Mouse (Mus musculus) limb, embryonic 14.5 days (tissue): Measurements from ENCODE around the gene Mrpl34. TPM values are rescaled to one million over a fixed set of nuclear protein-coding genes. Genes with fewer than 3 reads are reported as not detected.
A peak's percentile ranks its signal among the peaks of the same experiment; 100 is the strongest.

ENCODE experiments used
- ATAC-seq: fragments of 200-750 bp; cut with Nextera tagmentation; 2 replicates; pipeline ENCODE4 v1.8.0; 2017; ENCODE audit warnings: low read depth, moderate number of reproducible peaks, moderate TSS enrichment; ENCODE audit not compliant: low FRiP score
- DNase-seq: peaks from one replicate; pipeline ENCODE4 v3.0.0-alpha.2; 2015; ENCODE audit warnings: low spot score
- H3K27ac ChIP-seq: fragments of 300-500 bp; sonication (generic); replicated peaks from 2 replicates; pipeline ENCODE4 v1.5.1; 2014; ENCODE audit warnings: low read depth, mild to moderate bottlenecking, low read length, moderate library complexity, mixed read lengths
- H3K27me3 ChIP-seq: fragments of 300-500 bp; sonication (generic); 2 replicates; pipeline ENCODE4 v1.6.1; 2014; ENCODE audit warnings: low read length, mixed read lengths; ENCODE audit not compliant: control insufficient read depth, insufficient read depth
- H3K36me3 ChIP-seq: fragments of 300-500 bp; sonication (generic); 2 replicates; pipeline ENCODE4 v1.6.1; 2014; ENCODE audit warnings: mild to moderate bottlenecking, low read length, moderate library complexity, mixed read lengths; ENCODE audit not compliant: control insufficient read depth, insufficient read depth
- H3K4me1 ChIP-seq: fragments of 300-500 bp; sonication (generic); 2 replicates; pipeline ENCODE4 v1.6.1; 2014; ENCODE audit warnings: antibody characterized with exemption, low read length, mixed read lengths; ENCODE audit not compliant: control insufficient read depth, insufficient read depth
- H3K4me2 ChIP-seq: fragments of 300-500 bp; sonication (generic); replicated peaks from 2 replicates; pipeline ENCODE4 v1.6.1; 2014; ENCODE audit warnings: low read depth, mild to moderate bottlenecking, low read length, moderate library complexity; ENCODE audit not compliant: severe bottlenecking
- H3K4me3 ChIP-seq: fragments of 300-500 bp; sonication (generic); replicated peaks from 2 replicates; pipeline ENCODE4 v1.5.1; 2014; ENCODE audit warnings: low read length
- H3K9ac ChIP-seq: fragments of 300-500 bp; sonication (generic); 2 replicates; pipeline ENCODE4 v1.6.1; 2014; ENCODE audit warnings: mild to moderate bottlenecking, low read depth, low read length, moderate library complexity; ENCODE audit not compliant: severe bottlenecking
- H3K9me3 ChIP-seq: fragments of 300-500 bp; sonication (generic); 2 replicates; pipeline ENCODE4 v1.6.1; 2016; ENCODE audit warnings: low read length; ENCODE audit not compliant: control insufficient read depth
- POLR2A ChIP-seq: fragments of 200-500 bp; IDR thresholded peaks from 2 replicates; pipeline ENCODE4 v1.8.0; 2012; ENCODE audit warnings: inconsistent platforms, mild to moderate bottlenecking, moderate library complexity, borderline replicate concordance; ENCODE audit not compliant: insufficient read depth, insufficient read length; ENCODE audit errors: extremely low read depth
- WGBS: fragments of 180-500 bp; shearing (Covaris S2); extraction: QIAGEN DNeasy Blood & Tissue Kit; methylation state at CpG from one replicate; pipeline ENCODE4 v1.1.7; 2014; 5-methylcytosine and 5-hydroxymethylcytosine counted together
- polyA plus RNA-seq, 2 experiments: library from polyadenylated mRNA; depleted of rRNA in 1 of 2; stranded (reverse) in 1 of 2; unstranded in 1 of 2; fragments of >200 nt; fragmentation: Nextera tagmentation in 1 of 2; extraction: Ambion mirVana in 1 of 2; gene quantifications; 2 replicates each; pipeline versions ENCODE4 v1.2.1 to v1.2.3; 2012 to 2014

Mrpl34 gene
- polyA plus RNA-seq, 2 experiments, result 62.3 to 121 TPM

DNA sequence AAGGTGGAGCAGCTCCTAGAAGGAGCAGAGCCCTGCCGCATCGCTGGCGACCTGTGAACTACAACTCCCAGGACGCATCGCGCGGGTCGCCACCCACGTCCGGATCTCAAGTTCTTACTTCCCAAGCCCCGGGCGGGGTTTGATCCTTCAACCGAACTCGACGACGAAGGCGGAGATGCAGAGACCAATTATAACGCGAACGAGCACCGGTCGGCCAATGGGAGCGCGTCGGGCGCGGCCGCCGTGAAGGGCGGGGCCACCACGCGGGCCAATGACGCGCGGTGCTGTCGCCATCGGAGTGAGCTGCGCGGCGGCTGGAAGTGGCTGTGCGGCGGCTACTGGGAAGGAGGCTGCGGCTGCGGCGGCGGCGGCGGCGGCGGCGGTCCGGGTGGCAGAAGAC is 4.2 kb downstream of the Mrpl34 start, which contains the start of gene Dda1:
Dda1 (plus strand) TSS at position 284 of the 400 bp plus-strand sequence.
- peak within 1 kb of the TSS; percentile 79 for H3K4me3 ChIP-seq
- WGBS, result 1% methylated on average over 18 of the region's 52 CpGs

DNA sequence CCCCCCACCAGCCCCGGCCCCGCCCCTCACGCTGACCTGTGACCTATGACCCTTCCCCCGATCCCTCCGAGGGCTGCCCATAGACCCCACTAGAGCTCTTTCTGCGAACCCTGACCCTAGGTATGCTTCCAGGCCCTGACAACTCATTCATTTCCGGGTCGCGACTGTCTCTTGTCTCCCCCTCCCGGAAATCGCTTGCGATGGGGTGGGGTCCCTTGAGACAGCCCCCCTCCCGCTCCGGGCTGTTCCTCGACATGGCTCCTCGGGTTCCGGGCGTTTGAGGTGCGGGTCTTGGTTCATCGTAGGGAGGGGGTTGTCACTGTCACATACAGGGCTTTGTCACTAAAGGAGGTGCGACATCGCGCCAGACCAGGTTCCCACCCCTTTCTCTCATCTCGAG is 4.7 kb downstream of the Mrpl34 start:
- Histone ChIP-seq H3K27ac (no peak overlapping the region; the same call in 1 of the 2 replicates), H3K27me3 (no peaks in the 10 kb centered on the region), H3K9ac (peak overlapping the region; percentile 69), H3K4me2 (peak overlapping the region; percentile 92), H3K4me3 (peak overlapping the region; percentile 79), H3K9me3 (no peaks in the 10 kb centered on the region), H3K36me3 (peaks cover 34% of the 10 kb centered on the region), H3K4me1 (peaks cover 7% of the 10 kb centered on the region; the same call in 1 of the 2 replicates)
- 0% methylated on average over 20 of the region's 24 CpGs for WGBS
- TF ChIP-seq POLR2A, result no peak
- DNase-seq, result peak; percentile 71
- peak; percentile 12 for ATAC-seq

More for the DNA sequence above, 4.2 kb downstream of the Mrpl34 start, which contains the start of gene Dda1:
- ATAC-seq (peak; percentile 91), DNase-seq (peak; percentile 98)
- Histone ChIP-seq H3K4me2 (peak within 1 kb of the TSS; percentile 92), H3K36me3 (peaks cover 29% of the 10 kb centered on the region), H3K27ac (no peak within 1 kb of the TSS; the same call in 1 of the 2 replicates), H3K27me3 (no peaks in the 10 kb centered on the region), H3K9me3 (no peaks in the 10 kb centered on the region), H3K9ac (peak within 1 kb of the TSS; percentile 69), H3K4me1 (peaks cover 12% of the 10 kb centered on the region)
- no peak for TF ChIP-seq POLR2A

DNA sequence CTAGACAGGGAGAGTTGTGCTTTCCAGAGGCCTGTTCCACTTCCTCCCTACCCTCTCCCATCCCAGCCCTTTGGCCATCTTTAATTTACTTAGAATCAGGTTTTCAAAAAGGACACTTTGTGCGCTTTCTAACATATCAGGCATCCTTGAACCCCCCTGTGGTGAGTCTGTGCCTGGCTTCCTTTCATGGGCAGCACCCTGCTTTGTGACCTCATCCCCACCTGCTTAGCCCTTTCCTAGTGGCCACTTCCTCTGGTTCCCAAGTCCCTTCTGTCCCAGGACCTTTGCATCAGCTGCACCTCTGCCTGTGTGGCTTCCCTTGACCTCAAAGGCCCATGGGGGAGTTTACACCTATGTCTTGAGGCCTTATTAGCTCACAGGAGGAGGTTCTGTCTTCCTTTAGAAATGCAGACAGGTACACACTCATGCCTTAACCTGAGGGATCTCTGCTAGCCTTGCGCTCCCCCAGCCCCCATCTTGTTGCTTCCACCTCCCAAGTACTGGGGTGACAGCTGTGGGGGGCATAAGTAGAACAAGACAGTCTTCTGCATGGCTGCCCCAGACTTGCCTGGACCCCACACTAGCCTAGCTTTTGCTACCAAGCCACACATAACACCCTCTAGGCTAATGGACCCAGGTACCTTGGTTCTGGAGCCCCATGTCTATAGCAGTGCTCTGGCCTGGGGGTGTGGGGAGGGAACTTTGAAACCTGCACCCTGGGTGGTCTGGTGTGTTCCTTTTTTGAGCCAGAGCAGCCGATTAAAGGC is 5.6 kb downstream of the Mrpl34 start:
- 83% methylated on average over 3 of the region's 3 CpGs for WGBS

DNA sequence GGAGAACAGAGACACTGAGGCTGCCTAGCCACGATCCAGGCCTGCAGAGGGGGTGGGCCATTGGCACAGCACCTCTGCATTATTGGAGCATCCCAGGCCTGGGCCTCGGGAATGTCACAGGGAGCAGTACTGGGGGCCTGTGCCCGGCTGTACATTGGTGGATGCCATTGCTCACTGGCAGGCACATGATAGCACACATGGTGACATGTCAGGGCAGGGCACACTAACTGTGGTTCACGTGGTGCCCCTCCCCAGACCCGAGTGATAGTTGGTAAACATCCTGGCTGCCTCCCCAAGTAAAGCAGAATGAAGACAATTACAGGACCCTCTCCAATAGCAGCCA is 6.1 kb downstream of the Mrpl34 start:
- Histone ChIP-seq H3K4me1 (peaks cover 6% of the 10 kb centered on the region), H3K36me3 (peaks cover 46% of the 10 kb centered on the region), H3K9ac (no peak overlapping the region), H3K9me3 (no peaks in the 10 kb centered on the region), H3K4me2 (no peak overlapping the region), H3K4me3 (no peak overlapping the region), H3K27me3 (no peaks in the 10 kb centered on the region), H3K27ac (no peak overlapping the region)
- 74% methylated on average over 5 of the region's 5 CpGs for WGBS
- ATAC-seq (no peak), DNase-seq (no peak)
- no peak for TF ChIP-seq POLR2A

More for the DNA sequence above, 5.6 kb downstream of the Mrpl34 start:
- Histone ChIP-seq H3K36me3 (peaks cover 43% of the 10 kb centered on the region), H3K27me3 (no peaks in the 10 kb centered on the region), H3K4me3 (peak overlapping the region; percentile 79), H3K27ac (no peak overlapping the region), H3K4me1 (peaks cover 7% of the 10 kb centered on the region; the same call in 1 of the 2 replicates), H3K9ac (peak overlapping the region; percentile 69), H3K4me2 (peak overlapping the region; percentile 92), H3K9me3 (no peaks in the 10 kb centered on the region)
- DNase-seq (no peak), ATAC-seq (no peak)
- no peak for TF ChIP-seq POLR2A

DNA sequence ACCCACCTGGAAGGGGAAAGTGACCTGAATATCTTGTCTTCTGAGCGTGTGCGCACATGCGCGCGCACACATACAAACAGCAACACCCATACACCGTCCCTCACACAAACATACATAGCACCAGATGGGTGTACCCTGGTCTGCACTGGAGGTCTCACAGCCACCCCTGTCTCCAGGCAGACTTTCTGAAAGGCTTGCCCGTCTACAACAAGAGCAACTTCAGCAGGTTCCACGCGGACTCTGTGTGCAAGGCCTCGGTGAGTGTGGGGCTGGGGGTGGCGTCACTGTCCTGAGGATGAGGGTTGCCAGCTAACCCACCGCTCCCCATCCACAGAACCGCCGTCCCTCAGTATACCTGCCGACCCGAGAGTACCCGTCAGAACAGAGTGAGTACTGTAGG is 7.1 kb downstream of the Mrpl34 start:
- no peaks in the 10 kb centered on the region for H3K27me3 ChIP-seq
- no peaks in the 10 kb centered on the region for H3K9me3 ChIP-seq
- 92% methylated on average over 17 of the region's 17 CpGs for WGBS
- H3K4me1 ChIP-seq, result peaks cover 7% of the 10 kb centered on the region
- no peak for TF ChIP-seq POLR2A
- DNase-seq (no peak), ATAC-seq (no peak)
- H3K36me3 ChIP-seq, result peaks cover 46% of the 10 kb centered on the region
- H3K4me3 ChIP-seq, result no peak overlapping the region
- H3K9ac ChIP-seq, result no peak overlapping the region
- H3K27ac ChIP-seq, result no peak overlapping the region
- no peak overlapping the region for H3K4me2 ChIP-seq
